In genomic region chr4:144420644-144421043, GRCm38 (mm10) we compare ENCODE assay signal across 22 mouse cellular contexts. TPM values are rescaled to one million over a fixed set of nuclear protein-coding genes. Genes with fewer than 3 reads are reported as not detected.
DNase-seq lines count a peak whose midpoint lies in the region; ATAC-seq and TF ChIP-seq lines count a peak whose summit lies in the region.
"Had no signal": no experiment of that assay in that cellular context is flagged by ENCODE, and none has a peak within 500 bp of the region (broad histone marks: within the 10 kb centered on the region; RNA-seq: fewer than 3 reads in every experiment).

No protein-coding gene starts in this region.

- H3K9me3 ChIP-seq in liver, postnatal 0 days (ENCODE audit: low read length) = no peaks in the 10 kb centered on the region
- H3K9me3 ChIP-seq in liver, embryonic 12.5 days (replicated peaks) = no peaks in the 10 kb centered on the region
- peaks cover 44% of the 10 kb centered on the region for H3K9me3 ChIP-seq in midbrain, postnatal 0 days (ENCODE audit: low read length)
- H3K9me3 ChIP-seq: heart, embryonic 10.5 days; kidney, embryonic 15.5 days had no signal

- no peaks in the 10 kb centered on the region for H3K36me3 ChIP-seq in liver, postnatal 0 days (replicated peaks; ENCODE audit: insufficient read depth, low read length)
- H3K36me3 ChIP-seq in liver, embryonic 12.5 days = no peaks in the 10 kb centered on the region
- no peaks in the 10 kb centered on the region for H3K36me3 ChIP-seq in midbrain, postnatal 0 days (ENCODE audit: insufficient read depth, low read length)
- H3K36me3 ChIP-seq: forebrain, embryonic 15.5 days; heart, embryonic 10.5 days; kidney, embryonic 15.5 days had no signal

- no peak for TF ChIP-seq POLR2A in bone marrow, adult 2 months (IDR thresholded peaks at IDR 0.05; ENCODE audit: borderline replicate concordance, control insufficient read depth, low read depth, low read length)

- H3K4me1 ChIP-seq in liver, postnatal 0 days (ENCODE audit: insufficient read depth) = no peaks in the 10 kb centered on the region
- H3K4me1 ChIP-seq in liver, embryonic 12.5 days = no peaks in the 10 kb centered on the region
- no peaks in the 10 kb centered on the region for H3K4me1 ChIP-seq in bone marrow, adult 2 months (ENCODE audit: control insufficient read depth, insufficient read depth, low read length)
- H3K4me1 ChIP-seq in midbrain, postnatal 0 days (ENCODE audit: insufficient read depth, low read length) = no peaks in the 10 kb centered on the region
- H3K4me1 ChIP-seq: forebrain, embryonic 15.5 days; heart, embryonic 10.5 days; kidney, embryonic 15.5 days had no signal

- no peak overlapping the region for H3K4me2 ChIP-seq in liver, postnatal 0 days (ENCODE audit: low read depth, low read length)
- H3K4me2 ChIP-seq in liver, embryonic 12.5 days = no peak overlapping the region
- no peak overlapping the region for H3K4me2 ChIP-seq in midbrain, postnatal 0 days (ENCODE audit: low read depth, low read length, poor library complexity, severe bottlenecking)
- H3K4me2 ChIP-seq: forebrain, embryonic 15.5 days; kidney, embryonic 15.5 days had no signal

- no peak overlapping the region for H3K4me3 ChIP-seq in liver, postnatal 0 days (ENCODE audit: low read depth, low read length)
- H3K4me3 ChIP-seq in liver, embryonic 12.5 days = no peak overlapping the region
- H3K4me3 ChIP-seq in bone marrow, adult 2 months (replicated peaks; ENCODE audit: control insufficient read depth, low read depth, low read length) = no peak overlapping the region
- no peak overlapping the region for H3K4me3 ChIP-seq in midbrain, postnatal 0 days (ENCODE audit: low read depth, low read length)
- H3K4me3 ChIP-seq: forebrain, embryonic 15.5 days; heart, embryonic 10.5 days; kidney, embryonic 15.5 days; layer of hippocampus, adult 2 months; left cerebral cortex, adult 2 months had no signal

- no peak for ATAC-seq in liver, postnatal 0 days
- ATAC-seq in liver, embryonic 12.5 days = no peak
- no peak for ATAC-seq in midbrain, postnatal 0 days (ENCODE audit: low FRiP score)
- ATAC-seq: forebrain, embryonic 15.5 days had no signal

- no peaks in the 10 kb centered on the region for H3K27me3 ChIP-seq in liver, postnatal 0 days (ENCODE audit: insufficient read depth, low read length)
- H3K27me3 ChIP-seq in liver, embryonic 12.5 days (replicated peaks) = no peaks in the 10 kb centered on the region
- H3K27me3 ChIP-seq in midbrain, postnatal 0 days (ENCODE audit: insufficient read depth, low read length) = no peaks in the 10 kb centered on the region
- H3K27me3 ChIP-seq: forebrain, embryonic 15.5 days; kidney, embryonic 15.5 days had no signal

- TF ChIP-seq CTCF in liver, postnatal 0 days (IDR thresholded peaks at IDR 0.05; ENCODE audit: low read depth) = peak; percentile 43; the same call in 1 of the 2 replicates
- 0 out of 2 replicates have a peak, but pooled peaks have one; percentile 29 for TF ChIP-seq CTCF in bone marrow, adult 2 months (IDR thresholded peaks at IDR 0.05; ENCODE audit: control insufficient read depth, insufficient read depth, low read length)
- no peak for TF ChIP-seq CTCF in midbrain, postnatal 0 days (IDR thresholded peaks at IDR 0.05)

- H3K9ac ChIP-seq in liver, postnatal 0 days (replicated peaks) = no peak overlapping the region
- H3K9ac ChIP-seq in liver, embryonic 12.5 days = no peak overlapping the region
- H3K9ac ChIP-seq in midbrain, postnatal 0 days (replicated peaks; ENCODE audit: low read length, poor library complexity, severe bottlenecking) = no peak overlapping the region
- H3K9ac ChIP-seq: forebrain, embryonic 15.5 days; kidney, embryonic 15.5 days had no signal

- TF ChIP-seq EP300 in liver, postnatal 0 days (IDR thresholded peaks at IDR 0.05; ENCODE audit: low read depth) = no peak

- DNase-seq in embryo, embryonic 10 days (ENCODE audit: low spot score) = peak; percentile 18
- DNase-seq in embryo, embryonic 10.5 days (ENCODE audit: low spot score) = no peak
- no peak for DNase-seq in liver, postnatal 0 days
- peak; percentile 16 for DNase-seq in mesoderm, embryonic 11.5 days (ENCODE audit: low read depth, low spot score)
- DNase-seq in midbrain, postnatal 0 days (ENCODE audit: low spot score) = no peak
- no peak for DNase-seq in cerebellum, adult 11-12 months
- DNase-seq: adrenal gland, adult 2 months; cerebellum, adult 18-20 months; gastrocnemius, postnatal 10 days; heart, postnatal 4 days; lung, postnatal 10 days; midbrain, embryonic 14.5 days; thymus, adult 18-20 months had no signal

- no peak overlapping the region for H3K27ac ChIP-seq in liver, postnatal 0 days (ENCODE audit: low read depth)
- no peak overlapping the region for H3K27ac ChIP-seq in liver, embryonic 12.5 days
- H3K27ac ChIP-seq in bone marrow, adult 2 months (ENCODE audit: control insufficient read depth, insufficient read depth, low read depth, low read length, poor library complexity) = no peak overlapping the region
- no peak overlapping the region for H3K27ac ChIP-seq in midbrain, postnatal 0 days (ENCODE audit: low read depth, low read length)
- H3K27ac ChIP-seq: forebrain, embryonic 15.5 days; heart, embryonic 10.5 days; kidney, embryonic 15.5 days; layer of hippocampus, adult 2 months; left cerebral cortex, adult 2 months had no signal

RNA-seq across cellular contexts. Expression of gene Pramef12, which starts 12.4 kb away (rescaled TPM):
- polyA plus RNA-seq in liver, postnatal 0 days (2015; fragmentation: Nextera tagmentation; extraction: Ambion mirVana) = not detected in 2 replicates
- polyA plus RNA-seq in liver, embryonic 12.5 days (2016; fragmentation: Nextera tagmentation; extraction: Ambion mirVana) = not detected in 2 replicates
- 2.0 TPM in 1 of 2 replicates, not detected in the other for polyA plus RNA-seq in bone marrow, adult 2 months (2011; ENCODE audit: insufficient read depth, insufficient read length, low replicate concordance, missing spikeins)
- 0.22 TPM in 1 of 2 replicates, not detected in the other for total RNA-seq in midbrain, postnatal 0 days (2014; rRNA removed)
- not detected in 2 replicates for polyA plus RNA-seq in midbrain, postnatal 0 days (2015; fragmentation: Nextera tagmentation; extraction: Ambion mirVana)
- total RNA-seq: adrenal gland, adult 2 months; gastrocnemius, postnatal 10 days; heart, postnatal 4 days; layer of hippocampus, adult 2 months; left cerebral cortex, adult 2 months had no signal
- polyA plus RNA-seq: adrenal gland, adult 2 months; forebrain, embryonic 15.5 days; midbrain, embryonic 14.5 days had no signal

RNA-seq across cellular contexts. Expression of gene 1700012P22Rik, which starts 17.9 kb away (rescaled TPM):
- not detected in 2 replicates for polyA plus RNA-seq in liver, postnatal 0 days (2015; fragmentation: Nextera tagmentation; extraction: Ambion mirVana)
- polyA plus RNA-seq in liver, embryonic 12.5 days (2016; fragmentation: Nextera tagmentation; extraction: Ambion mirVana) = not detected in 2 replicates
- polyA plus RNA-seq in bone marrow, adult 2 months (2011; ENCODE audit: insufficient read depth, insufficient read length, low replicate concordance, missing spikeins) = not detected in 2 replicates
- total RNA-seq in midbrain, postnatal 0 days (2014; rRNA removed) = not detected in 2 replicates
- polyA plus RNA-seq in midbrain, postnatal 0 days (2015; fragmentation: Nextera tagmentation; extraction: Ambion mirVana) = not detected in 2 replicates
- total RNA-seq: adrenal gland, adult 2 months; gastrocnemius, postnatal 10 days; heart, postnatal 4 days; layer of hippocampus, adult 2 months; left cerebral cortex, adult 2 months had no signal
- polyA plus RNA-seq: adrenal gland, adult 2 months; brain, embryonic 14.5 days; forebrain, embryonic 15.5 days; heart, embryonic 10.5 days; kidney, embryonic 15.5 days; limb, embryonic 14.5 days; midbrain, embryonic 14.5 days had no signal

RNA-seq across cellular contexts. Expression of gene Gm9944, which starts 32.5 kb away (rescaled TPM):
- polyA plus RNA-seq in liver, postnatal 0 days (2015; fragmentation: Nextera tagmentation; extraction: Ambion mirVana) = not detected in 2 replicates
- polyA plus RNA-seq in liver, embryonic 12.5 days (2016; fragmentation: Nextera tagmentation; extraction: Ambion mirVana) = not detected in 2 replicates
- not detected in 2 replicates for polyA plus RNA-seq in bone marrow, adult 2 months (2011; ENCODE audit: insufficient read depth, insufficient read length, low replicate concordance, missing spikeins)
- total RNA-seq in midbrain, postnatal 0 days (2014; rRNA removed) = not detected in 2 replicates
- polyA plus RNA-seq in midbrain, postnatal 0 days (2015; fragmentation: Nextera tagmentation; extraction: Ambion mirVana) = not detected in 2 replicates
- total RNA-seq: adrenal gland, adult 2 months; gastrocnemius, postnatal 10 days; heart, postnatal 4 days; layer of hippocampus, adult 2 months; left cerebral cortex, adult 2 months had no signal
- polyA plus RNA-seq: adrenal gland, adult 2 months; brain, embryonic 14.5 days; forebrain, embryonic 15.5 days; heart, embryonic 10.5 days; kidney, embryonic 15.5 days; limb, embryonic 14.5 days; midbrain, embryonic 14.5 days had no signal

RNA-seq across cellular contexts. Expression of gene Pramef20, which starts 42.9 kb away (rescaled TPM):
- polyA plus RNA-seq in liver, postnatal 0 days (2015; fragmentation: Nextera tagmentation; extraction: Ambion mirVana) = not detected in 2 replicates
- not detected in 2 replicates for polyA plus RNA-seq in liver, embryonic 12.5 days (2016; fragmentation: Nextera tagmentation; extraction: Ambion mirVana)
- not detected in 2 replicates for polyA plus RNA-seq in bone marrow, adult 2 months (2011; ENCODE audit: insufficient read depth, insufficient read length, low replicate concordance, missing spikeins)
- not detected in 2 replicates for total RNA-seq in midbrain, postnatal 0 days (2014; rRNA removed)
- not detected in 2 replicates for polyA plus RNA-seq in midbrain, postnatal 0 days (2015; fragmentation: Nextera tagmentation; extraction: Ambion mirVana)
- total RNA-seq: adrenal gland, adult 2 months; gastrocnemius, postnatal 10 days; heart, postnatal 4 days; layer of hippocampus, adult 2 months; left cerebral cortex, adult 2 months had no signal
- polyA plus RNA-seq: adrenal gland, adult 2 months; brain, embryonic 14.5 days; forebrain, embryonic 15.5 days; heart, embryonic 10.5 days; kidney, embryonic 15.5 days; limb, embryonic 14.5 days; midbrain, embryonic 14.5 days had no signal

RNA-seq across cellular contexts. Expression of gene Aadacl3, which starts 42.9 kb away (rescaled TPM):
- polyA plus RNA-seq in liver, postnatal 0 days (2015; fragmentation: Nextera tagmentation; extraction: Ambion mirVana) = not detected in 2 replicates
- not detected in 2 replicates for polyA plus RNA-seq in liver, embryonic 12.5 days (2016; fragmentation: Nextera tagmentation; extraction: Ambion mirVana)
- not detected in 2 replicates for polyA plus RNA-seq in bone marrow, adult 2 months (2011; ENCODE audit: insufficient read depth, insufficient read length, low replicate concordance, missing spikeins)
- total RNA-seq in midbrain, postnatal 0 days (2014; rRNA removed) = not detected in 2 replicates
- not detected in 2 replicates for polyA plus RNA-seq in midbrain, postnatal 0 days (2015; fragmentation: Nextera tagmentation; extraction: Ambion mirVana)
- total RNA-seq: adrenal gland, adult 2 months; gastrocnemius, postnatal 10 days; heart, postnatal 4 days; layer of hippocampus, adult 2 months; left cerebral cortex, adult 2 months had no signal
- polyA plus RNA-seq: adrenal gland, adult 2 months; brain, embryonic 14.5 days; forebrain, embryonic 15.5 days; heart, embryonic 10.5 days; kidney, embryonic 15.5 days; limb, embryonic 14.5 days; midbrain, embryonic 14.5 days had no signal

Comparison
In these comparisons a context has a peak if more than half of its experiments do, and no peak if none do; other contexts are left out.
1. DNase-seq: peak in embryo, embryonic 10 days (single experiment) and mesoderm, embryonic 11.5 days (single experiment); none in embryo, embryonic 10.5 days (single experiment), liver, postnatal 0 days (single experiment), midbrain, postnatal 0 days (single experiment) and cerebellum, adult 11-12 months (single experiment).